Mouse (Mus musculus) bone marrow macrophage, adult 2 months (primary cell): ENCODE measurements around the gene Pik3r1.

Source experiments
- CTCF ChIP-seq: IDR thresholded peaks from 2 replicates; pipeline ENCODE4 v1.5.1; 2012; ENCODE audit warnings: low read depth, mild to moderate bottlenecking, low read length, moderate library complexity
- POLR2A ChIP-seq: IDR thresholded peaks from 2 replicates; pipeline ENCODE4 v1.6.1; 2012; ENCODE audit warnings: mild to moderate bottlenecking, low read depth, low read length, borderline replicate concordance

DNA sequence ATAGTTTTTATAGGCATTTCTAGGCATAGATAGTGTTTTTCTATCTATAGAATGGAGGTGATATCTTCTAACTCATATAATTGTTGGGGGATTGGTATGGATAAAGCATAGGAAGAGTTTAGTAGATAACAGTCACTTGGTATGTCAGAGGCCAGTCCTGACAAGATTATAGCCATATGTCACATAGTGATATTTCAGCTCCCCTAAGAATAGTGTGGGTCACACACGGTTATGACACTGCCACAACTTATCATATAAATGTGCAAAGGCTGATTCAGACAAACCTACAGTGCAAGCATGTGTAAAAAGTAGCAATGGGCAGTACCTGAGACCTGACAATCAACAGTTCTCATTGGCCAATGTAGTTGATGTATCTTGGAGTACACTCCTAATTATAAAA is 89.0 kb downstream of the Pik3r1 start:
- no peak for TF ChIP-seq POLR2A
- no peak for TF ChIP-seq CTCF
